Mouse (Mus musculus) lung, postnatal 0 days (tissue): ENCODE data around the gene Prkce.

Experiments used
- CTCF ChIP-seq: IDR thresholded peaks from 2 replicates; pipeline ENCODE4 v1.5.1; 2016; ENCODE audit warnings: antibody characterized with exemption, mild to moderate bottlenecking
- EP300 ChIP-seq: IDR thresholded peaks from 2 replicates; pipeline ENCODE4 v1.6.1; 2016; ENCODE audit warnings: antibody characterized with exemption, mild to moderate bottlenecking, control low read depth

DNA sequence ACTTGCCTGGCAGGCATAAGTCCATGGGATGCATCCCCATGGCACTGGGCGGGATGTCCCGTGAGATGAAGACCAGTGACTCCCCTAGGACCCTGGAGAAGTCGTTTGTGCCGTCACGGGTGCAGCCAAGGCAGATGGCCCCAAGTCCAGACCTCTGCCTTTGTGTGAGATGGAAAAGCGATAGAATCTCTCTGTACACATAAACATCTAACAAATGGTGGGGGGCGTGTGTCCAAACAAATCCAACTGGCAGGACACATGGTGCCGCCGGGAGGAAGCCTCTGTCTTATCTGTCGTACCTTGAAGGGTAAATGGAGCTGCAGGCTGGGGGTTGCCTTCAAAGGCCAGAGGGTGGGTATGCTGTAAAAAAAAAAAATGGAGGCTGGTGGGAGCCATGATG lies 384.0 kb downstream of the Prkce start:
- TF ChIP-seq CTCF (no peak), EP300 (peak; percentile 86)
